ENCODE assay signal across 22 mouse cellular contexts in the genomic region with DNA sequence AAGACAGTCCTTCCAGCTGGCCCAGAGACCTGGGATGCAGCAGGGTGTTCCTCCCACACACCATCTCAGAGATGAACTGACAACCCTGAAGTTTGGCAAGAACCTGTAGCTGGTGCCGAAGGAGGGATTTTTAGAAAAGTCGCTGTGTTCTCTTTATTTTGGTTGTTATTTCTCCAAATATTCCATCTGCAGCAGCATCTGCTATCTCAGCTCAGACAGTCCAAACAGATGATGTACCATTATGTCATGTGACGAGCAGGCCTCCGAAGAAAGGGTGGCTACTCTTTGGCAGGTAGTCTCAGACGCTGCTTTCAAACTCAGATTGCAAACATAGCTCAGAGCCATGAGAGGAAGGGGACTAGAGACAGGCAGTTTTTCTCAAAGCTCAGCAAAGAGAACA.
DNase-seq lines count a peak whose midpoint lies in the region; ATAC-seq and TF ChIP-seq lines count a peak whose summit lies in the region.
"Had no signal": no experiment of that assay in that cellular context is flagged by ENCODE, and none has a peak within 500 bp of the region (broad histone marks: within the 10 kb centered on the region; RNA-seq: fewer than 3 reads in every experiment).

No protein-coding gene starts in this region.

- no peak overlapping the region for H3K9ac ChIP-seq in forebrain, embryonic 15.5 days (replicated peaks)
- no peak overlapping the region for H3K9ac ChIP-seq in forebrain, embryonic 13.5 days
- H3K9ac ChIP-seq: limb, embryonic 15.5 days; liver, embryonic 15.5 days; neural tube, embryonic 13.5 days had no signal

- H3K27ac ChIP-seq in forebrain, embryonic 15.5 days (replicated peaks), result no peak overlapping the region
- no peak overlapping the region for H3K27ac ChIP-seq in forebrain, embryonic 13.5 days
- H3K27ac ChIP-seq in left cerebral cortex, adult 2 months, result no peak overlapping the region
- H3K27ac ChIP-seq: limb, embryonic 15.5 days; liver, embryonic 15.5 days; neural tube, embryonic 13.5 days; stomach, postnatal 0 days had no signal

- H3K4me1 ChIP-seq in forebrain, embryonic 15.5 days, result peaks cover 15% of the 10 kb centered on the region
- H3K4me1 ChIP-seq in forebrain, embryonic 13.5 days, result peaks cover 8% of the 10 kb centered on the region
- H3K4me1 ChIP-seq: limb, embryonic 15.5 days; liver, embryonic 15.5 days had no signal

- no peaks in the 10 kb centered on the region for H3K36me3 ChIP-seq in forebrain, embryonic 15.5 days
- H3K36me3 ChIP-seq in forebrain, embryonic 13.5 days (ENCODE audit: poor library complexity, severe bottlenecking), result no peaks in the 10 kb centered on the region
- H3K36me3 ChIP-seq: limb, embryonic 15.5 days; liver, embryonic 15.5 days; neural tube, embryonic 13.5 days had no signal

- peak; percentile 12 to 23 for DNase-seq in left cerebral cortex, postnatal 36 days (ENCODE audit: low spot score in 2 of 2)
- no peak for DNase-seq in left cerebral cortex, adult 2 months (ENCODE audit: extremely low spot score in 1 of 2, low spot score in 2 of 2)
- DNase-seq in layer of hippocampus, adult 9-11 months, result peak; percentile 72
- DNase-seq in cerebellum, adult 9-10 months, result no peak
- no peak for DNase-seq in urinary bladder, postnatal 4 days (ENCODE audit: low spot score in 2 of 2)
- DNase-seq: adrenal gland, postnatal 14 days; cerebellum, adult 11-12 months; cerebellum, postnatal 25 days; embryo, embryonic 11 days; gastrocnemius, postnatal 25 days; kidney, postnatal 4 days had no signal

- peak; percentile 45; the same call in 1 of the 2 replicates for ATAC-seq in forebrain, embryonic 15.5 days (replicated peaks)
- no peak for ATAC-seq in forebrain, embryonic 13.5 days
- ATAC-seq: CD4-positive, CD25-positive, alpha-beta regulatory T cell, adult 4 months; hindbrain, embryonic 16.5 days; intestine, embryonic 16.5 days; Patski had no signal

- intact Hi-C loops in left cerebral cortex, postnatal 36 days (cut with DNase I), result no loop called here
- intact Hi-C loops in left cerebral cortex, adult 2 months (cut with DNase I), result no loop called here

- no peak overlapping the region for H3K4me3 ChIP-seq in forebrain, embryonic 15.5 days
- no peak overlapping the region for H3K4me3 ChIP-seq in forebrain, embryonic 13.5 days
- H3K4me3 ChIP-seq in left cerebral cortex, adult 2 months, result no peak overlapping the region
- H3K4me3 ChIP-seq: limb, embryonic 15.5 days; liver, embryonic 15.5 days; neural tube, embryonic 13.5 days had no signal

- H3K4me2 ChIP-seq in forebrain, embryonic 15.5 days (replicated peaks), result no peak overlapping the region
- no peak overlapping the region for H3K4me2 ChIP-seq in forebrain, embryonic 13.5 days
- H3K4me2 ChIP-seq: limb, embryonic 15.5 days; liver, embryonic 15.5 days; midbrain, embryonic 11.5 days; neural tube, embryonic 13.5 days had no signal

- 57% methylated on average over 5 of the region's 5 CpGs for WGBS in forebrain, embryonic 15.5 days
- 78% methylated on average over 5 of the region's 5 CpGs for WGBS in forebrain, embryonic 13.5 days

- TF ChIP-seq CTCF in left cerebral cortex, adult 2 months (IDR thresholded peaks at IDR 0.05), result no peak

- no peaks in the 10 kb centered on the region for H3K27me3 ChIP-seq in forebrain, embryonic 15.5 days
- no peaks in the 10 kb centered on the region for H3K27me3 ChIP-seq in forebrain, embryonic 13.5 days
- H3K27me3 ChIP-seq: limb, embryonic 15.5 days; liver, embryonic 15.5 days; neural tube, embryonic 13.5 days had no signal

- H3K9me3 ChIP-seq in forebrain, embryonic 15.5 days, result no peaks in the 10 kb centered on the region
- H3K9me3 ChIP-seq in forebrain, embryonic 13.5 days (replicated peaks), result no peaks in the 10 kb centered on the region
- H3K9me3 ChIP-seq: limb, embryonic 15.5 days; liver, embryonic 15.5 days; neural tube, embryonic 13.5 days had no signal

Comparison
In these comparisons a context has a peak if more than half of its experiments do, and no peak if none do; other contexts are left out.
1. DNase-seq: peak in left cerebral cortex, postnatal 36 days (2 of 2) and layer of hippocampus, adult 9-11 months (single experiment); none in left cerebral cortex, adult 2 months (0 of 2), cerebellum, adult 9-10 months (single experiment) and urinary bladder, postnatal 4 days (0 of 2).